Mouse (Mus musculus) T-cell, adult 2 months (primary cell): ENCODE results near the gene Ncoa3.
"Not testable (repeated sequence)": the region's sequence is repeated elsewhere in the genome, so short reads cannot be mapped to it uniquely, and the experiment has no call there.

Experiments used
- DNase-seq: peaks from one replicate; pipeline ENCODE4 v3.0.0; 2022; ENCODE audit warnings: low spot score

The Ncoa3 gene

DNA sequence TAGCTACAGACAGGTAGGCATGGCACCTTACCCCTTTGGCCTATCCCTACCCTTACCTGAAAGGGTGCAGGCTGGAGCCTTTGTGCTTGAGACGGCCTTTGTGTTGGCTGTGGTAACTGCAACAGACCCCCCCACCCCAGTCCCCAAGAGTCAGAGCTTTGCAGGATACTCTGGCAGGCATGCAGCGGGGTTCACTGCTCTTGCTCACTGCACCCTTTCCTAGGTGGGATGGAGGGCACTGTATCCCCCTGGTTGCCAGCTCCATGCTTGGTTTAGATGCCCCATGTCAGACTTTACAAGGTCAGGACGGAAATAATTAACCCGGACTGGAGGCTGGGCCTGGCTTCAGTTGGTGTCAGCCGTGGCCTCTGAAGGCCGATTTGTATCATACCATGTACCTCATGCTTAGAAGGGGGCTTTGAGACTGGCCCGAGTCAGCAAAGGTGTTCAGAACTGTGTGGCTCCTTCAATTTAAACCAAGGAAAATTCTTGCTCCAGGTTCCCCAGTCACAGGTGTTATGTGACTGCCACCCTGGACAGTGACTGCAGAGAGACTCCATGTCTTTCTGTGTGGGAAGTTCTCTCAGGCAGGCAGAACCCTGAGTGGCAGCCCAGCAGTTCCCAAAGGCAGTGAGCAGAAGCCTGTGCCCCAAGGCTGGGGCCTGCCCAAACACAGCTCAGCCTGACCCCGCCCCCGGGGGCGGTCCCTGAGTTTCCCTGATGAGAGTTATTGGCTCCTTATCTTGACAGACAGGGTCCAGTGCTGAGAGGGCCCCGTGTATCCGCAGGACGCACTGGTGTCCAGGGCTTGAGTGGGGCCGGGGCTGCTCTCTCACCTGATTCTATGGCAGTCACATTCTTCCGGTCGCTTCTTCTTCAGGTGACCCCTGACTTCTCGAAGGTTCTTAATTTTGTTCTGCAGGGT lies 87.8 kb downstream of the Ncoa3 start:
- no peak for DNase-seq

- no peak for DNase-seq
These were observed 88.7 kb downstream of the Ncoa3 start for GRCm38 (mm10) chr2:166080967-166081750.

DNA sequence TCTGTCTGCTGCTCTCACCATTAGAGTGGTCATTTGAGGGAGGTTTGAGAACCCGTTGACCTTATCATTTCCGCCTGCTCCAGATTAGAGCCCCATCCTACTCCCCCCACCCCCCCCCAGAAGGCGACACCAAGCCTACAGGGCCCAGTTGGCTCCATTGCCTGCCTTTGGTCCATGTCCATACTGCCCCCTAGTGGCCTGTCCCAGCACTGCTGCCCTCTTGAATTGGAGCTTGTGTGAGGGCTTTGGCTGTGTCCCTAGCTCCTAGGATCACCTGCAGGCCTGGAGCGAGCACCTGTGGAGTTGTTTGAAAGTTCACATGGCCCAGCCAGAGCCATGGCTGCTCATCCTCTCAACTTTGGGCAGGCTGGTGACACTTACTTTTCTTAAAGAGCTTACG lies 89.8 kb downstream of the Ncoa3 start:
- peak; percentile 63 for DNase-seq

DNA sequence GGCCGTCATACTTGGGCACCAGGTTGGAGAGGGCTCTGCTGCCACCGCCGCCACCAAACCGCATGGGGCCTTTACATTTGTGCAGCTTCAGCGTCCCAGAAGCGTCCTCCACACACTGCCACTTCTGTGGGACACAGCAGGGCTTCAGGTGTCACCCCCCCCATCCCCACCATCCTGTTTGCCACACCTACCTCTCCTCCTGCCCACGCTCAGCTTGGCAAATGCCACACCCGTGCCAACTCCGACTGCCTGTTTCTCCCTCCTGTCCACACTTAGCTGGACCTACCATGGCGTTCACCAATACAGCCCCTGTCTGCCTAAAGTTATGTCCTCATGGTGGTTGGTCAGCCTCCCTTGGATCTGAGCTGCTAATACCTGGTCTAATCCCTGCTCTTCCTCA lies 90.2 kb downstream of the Ncoa3 start:
- no peak for DNase-seq

DNA sequence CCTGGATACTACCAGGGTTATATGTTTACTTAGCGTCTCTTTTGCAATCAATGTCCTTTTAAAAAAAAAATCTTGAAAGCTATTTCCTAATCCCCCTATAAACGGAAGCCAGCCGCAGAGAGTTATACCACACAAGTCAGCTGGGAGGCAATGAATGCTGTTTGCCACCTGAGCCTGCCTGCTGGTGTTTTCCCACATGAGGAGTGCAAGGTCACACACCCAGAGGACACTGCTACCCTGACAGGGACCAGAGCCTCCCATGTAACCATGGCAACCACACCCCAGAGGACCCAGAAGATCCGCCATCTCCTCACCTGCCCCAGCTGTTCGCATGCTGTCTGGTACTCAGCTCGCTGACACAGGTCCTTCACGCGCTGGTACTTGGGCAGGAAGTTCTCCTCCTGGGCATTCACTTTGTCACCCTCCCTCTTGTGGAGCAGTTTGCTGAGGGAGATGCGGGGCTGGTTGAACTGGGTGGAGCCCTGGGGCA lies 91.2 kb downstream of the Ncoa3 start:
- no peak for DNase-seq

DNA sequence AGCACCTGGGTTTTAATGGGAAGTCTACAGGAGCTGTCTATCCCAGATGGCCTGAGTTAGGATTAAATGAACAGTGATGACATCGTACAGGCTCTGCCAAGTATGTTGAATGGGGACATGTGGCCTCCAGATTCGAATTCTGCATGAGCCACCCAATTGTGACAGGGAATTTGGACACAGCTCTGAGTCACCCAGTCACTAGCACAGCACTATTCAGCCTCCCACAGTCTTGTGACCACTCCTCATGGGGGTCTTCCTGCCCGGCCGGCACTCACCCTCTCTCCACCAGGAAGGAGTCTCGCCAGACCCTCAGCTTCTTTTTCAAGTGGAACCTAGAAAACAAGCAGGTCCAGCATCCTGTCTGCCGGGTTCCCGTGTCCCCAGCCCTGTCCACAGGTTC lies 91.7 kb downstream of the Ncoa3 start:
- no peak for DNase-seq

DNA sequence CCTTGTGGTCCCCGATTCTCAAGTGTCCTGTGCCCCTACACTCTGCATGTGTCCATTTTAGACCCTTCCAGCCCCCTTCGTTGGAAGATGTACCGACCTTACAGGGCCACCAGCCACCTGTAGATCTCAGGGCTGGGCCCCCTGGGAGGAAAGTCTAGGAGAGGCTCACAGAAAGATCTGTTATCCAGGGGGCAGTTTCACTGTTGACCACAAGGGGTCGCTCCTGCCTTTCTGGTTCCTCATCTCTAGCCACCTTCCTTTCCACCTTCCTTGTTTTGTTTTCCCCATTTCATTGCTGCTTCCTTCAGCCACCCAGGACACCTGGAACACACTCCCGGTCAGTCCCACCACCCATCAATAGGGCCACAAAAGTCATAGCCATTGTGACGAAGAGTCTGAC lies 92.5 kb downstream of the Ncoa3 start:
- DNase-seq = not testable (repeated sequence)

GRCm38 (mm10) chr2:166085780-166086179 lies 93.3 kb downstream of the Ncoa3 start:
- no peak for DNase-seq

DNA sequence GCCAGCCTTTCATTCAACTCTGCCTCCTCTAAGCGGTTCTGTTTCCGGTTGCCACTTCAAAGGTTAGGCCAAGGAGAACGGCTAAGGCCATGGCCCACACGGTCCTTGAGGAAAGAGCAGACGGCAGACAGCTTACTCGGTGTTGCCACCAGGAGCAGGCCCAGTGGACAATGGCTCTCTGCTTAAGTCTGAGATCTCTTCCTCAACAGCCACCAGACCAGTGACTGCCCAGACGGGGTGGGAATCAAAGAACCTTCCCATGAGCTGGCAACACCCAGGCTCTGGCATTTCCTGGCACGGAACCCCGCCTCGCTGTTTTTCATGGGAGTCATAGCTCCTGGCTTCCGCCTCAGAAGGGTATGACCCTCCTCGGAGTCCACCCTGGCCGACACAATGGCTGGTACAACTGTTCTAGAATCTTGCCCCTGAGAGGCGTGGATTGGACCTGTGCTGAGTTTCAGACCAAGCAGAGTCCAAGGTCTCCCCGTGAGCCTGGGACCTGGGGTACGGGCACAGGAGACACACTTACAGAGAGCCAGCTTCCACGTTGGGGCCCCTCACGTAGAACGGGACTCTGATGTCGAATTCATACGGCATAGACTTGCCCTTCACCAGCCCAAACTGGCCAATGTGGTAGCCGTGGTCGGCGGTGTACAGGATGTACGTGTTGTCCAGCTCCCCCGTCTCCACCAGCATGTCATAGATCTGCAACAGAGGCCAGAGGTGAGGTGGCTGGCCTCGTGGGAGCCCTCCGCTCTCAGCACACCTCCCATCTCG lies 94.2 kb downstream of the Ncoa3 start:
- no peak for DNase-seq

DNA sequence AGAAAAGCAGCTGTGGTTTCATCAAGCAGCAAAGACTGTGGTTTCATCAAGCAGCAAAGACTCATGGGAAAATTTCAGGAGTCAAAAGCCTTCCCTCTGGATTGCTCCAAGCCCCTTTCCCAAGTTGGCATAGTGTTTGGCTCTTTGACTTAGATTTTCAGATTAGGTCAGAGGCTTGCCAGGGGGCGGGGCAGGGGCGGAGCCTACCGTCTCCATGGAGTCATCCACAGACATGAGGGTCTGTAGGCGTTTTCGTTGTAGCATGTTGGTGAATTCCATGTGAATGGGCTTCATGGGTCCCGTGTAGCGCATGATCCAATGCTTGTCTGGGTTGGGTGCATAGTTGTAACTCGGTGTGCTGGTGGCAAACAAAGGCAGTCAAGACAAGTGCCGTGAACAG lies 96.6 kb downstream of the Ncoa3 start:
- no peak for DNase-seq

DNA sequence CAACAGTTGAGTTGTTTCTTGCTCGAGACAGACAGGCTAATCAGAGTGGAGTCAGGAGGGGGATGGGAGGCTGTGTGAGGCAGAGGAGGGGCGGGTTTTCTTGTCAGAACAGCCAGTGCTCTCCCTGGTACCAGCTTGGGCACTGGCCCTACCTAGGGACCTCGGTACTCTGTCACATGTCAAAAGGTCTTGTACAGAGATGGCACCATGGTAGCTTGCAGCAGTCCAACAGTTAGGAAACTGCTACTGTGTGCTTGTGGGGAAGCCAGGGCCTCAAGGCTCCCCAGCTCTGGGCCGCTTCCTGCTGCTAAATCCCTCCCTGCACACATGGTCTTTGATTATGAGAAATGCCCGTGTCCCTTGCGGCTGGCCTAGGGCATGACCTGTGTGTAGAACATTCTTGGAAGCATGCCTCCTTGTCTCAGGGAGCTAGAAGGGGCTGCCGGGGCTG lies 97.7 kb downstream of the Ncoa3 start:
- no peak for DNase-seq

GRCm38 (mm10) chr2:166091599-166091998 lies 99.2 kb downstream of the Ncoa3 start:
- DNase-seq = no peak

DNA sequence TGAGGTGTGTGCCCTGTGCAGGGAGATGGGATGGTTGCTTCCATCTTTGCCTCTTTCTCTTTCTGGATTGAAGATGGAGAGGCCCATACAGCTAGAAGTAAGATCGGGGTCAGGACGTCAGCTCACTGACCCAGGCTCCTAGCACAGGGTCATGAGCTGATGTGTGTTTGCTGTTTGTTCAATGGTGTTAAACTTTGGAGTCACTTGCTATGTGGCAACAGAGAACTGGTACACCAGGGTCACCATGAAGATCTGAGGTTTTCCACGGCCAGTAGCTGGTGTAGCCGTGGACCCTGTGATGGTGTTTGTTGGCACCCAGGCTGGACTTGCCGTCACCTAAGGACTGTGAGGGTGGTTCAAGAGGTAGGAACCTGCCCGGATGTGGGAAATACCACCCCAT lies 100.0 kb downstream of the Ncoa3 start:
- no peak for DNase-seq

DNA sequence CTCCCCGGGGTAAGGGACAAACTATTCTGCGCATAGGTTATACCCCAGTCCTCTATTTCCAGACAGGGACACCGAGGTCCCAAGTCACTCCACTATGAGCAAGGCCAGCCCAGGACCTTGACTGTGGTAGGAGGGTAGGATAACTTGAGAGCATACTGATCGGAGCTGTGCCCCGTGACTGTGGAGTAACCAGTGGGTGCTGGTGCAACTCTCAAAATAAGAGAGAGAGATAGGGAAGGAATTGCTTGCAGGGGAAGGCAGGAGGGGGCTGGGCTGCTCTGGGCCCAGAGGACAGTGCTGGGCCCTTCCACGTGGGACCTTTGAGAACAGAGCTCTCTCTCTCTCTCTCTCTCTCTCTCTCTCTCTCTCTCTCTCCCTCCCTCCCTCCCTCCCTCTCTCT lies 103.9 kb downstream of the Ncoa3 start:
- DNase-seq = no peak

- DNase-seq = no peak
These were observed 104.4 kb downstream of the Ncoa3 start for GRCm38 (mm10) chr2:166096834-166097233.

DNA sequence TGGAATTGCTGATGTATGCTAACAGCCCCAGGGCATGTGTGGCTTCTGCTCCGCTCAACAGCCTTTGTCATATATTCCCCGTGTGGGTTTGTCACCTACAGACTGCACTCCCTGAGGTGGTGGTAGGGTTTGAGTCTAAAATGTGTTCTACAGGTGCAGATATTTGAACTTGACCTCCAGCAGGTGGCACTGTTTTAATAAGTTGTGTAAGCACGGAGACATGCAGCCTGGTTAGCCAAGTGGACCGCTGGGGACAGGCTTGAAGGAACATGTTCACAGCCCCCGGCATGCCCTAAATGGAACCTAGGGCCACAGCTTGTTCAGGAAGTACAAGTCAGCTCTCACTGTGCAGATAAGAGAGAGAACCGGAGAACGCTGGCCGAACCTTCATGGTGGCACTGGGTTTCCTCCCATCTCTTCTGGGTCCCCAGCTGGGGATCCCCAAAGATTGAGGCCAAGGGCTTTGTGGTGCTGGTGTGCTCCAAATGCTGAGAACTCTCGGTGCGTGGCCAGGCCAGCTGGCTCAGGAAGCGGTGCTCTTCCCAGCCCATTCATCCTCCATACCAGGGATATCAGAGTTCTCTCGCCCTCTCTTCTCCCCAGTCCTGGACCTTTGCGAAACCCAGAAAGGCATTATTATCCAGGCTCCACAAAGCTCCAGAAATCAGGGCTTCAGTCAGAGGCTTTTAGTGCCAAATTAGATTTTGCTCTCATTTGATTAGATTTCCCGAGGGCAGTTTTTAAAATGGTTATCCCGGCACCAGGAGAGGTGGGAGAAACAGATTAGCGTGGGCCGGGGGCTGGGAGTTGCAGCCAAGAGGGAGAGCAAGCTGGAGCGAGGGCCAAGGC lies 105.2 kb downstream of the Ncoa3 start:
- no peak for DNase-seq

DNA sequence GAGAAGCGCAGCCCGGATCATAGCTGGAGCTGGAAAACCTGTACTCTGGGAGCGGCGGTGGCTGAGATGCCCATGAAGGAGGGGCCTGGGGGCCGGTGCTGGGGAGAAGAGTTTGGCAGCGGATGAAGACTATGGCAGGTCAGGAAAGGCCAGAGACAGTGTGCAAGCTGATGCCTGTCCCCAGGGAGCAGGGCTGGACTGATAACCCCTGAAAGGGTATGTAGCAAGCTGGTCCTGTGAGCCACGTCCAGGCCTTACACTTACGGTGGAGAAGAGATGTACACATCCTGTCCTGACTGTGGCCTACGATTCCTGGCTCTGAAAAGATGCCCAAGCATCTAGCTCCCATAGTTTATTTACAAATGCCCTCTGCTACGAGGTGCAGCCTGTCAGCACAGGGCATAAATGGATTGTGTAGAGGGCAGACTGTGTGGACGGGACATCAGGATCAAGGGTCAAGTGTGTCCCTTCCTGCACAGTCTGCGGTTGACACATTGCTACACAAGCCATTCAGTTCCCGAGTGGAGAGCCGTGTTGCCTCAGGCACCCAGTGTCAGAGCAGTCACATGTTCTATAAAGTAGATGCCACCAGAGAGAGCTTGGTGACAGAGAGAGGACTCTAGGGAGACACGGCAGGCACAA lies 106.0 kb downstream of the Ncoa3 start:
- DNase-seq = no peak

GRCm38 (mm10) chr2:166100309-166101262 lies 108.2 kb downstream of the Ncoa3 start:
- no peak for DNase-seq

GRCm38 (mm10) chr2:166102893-166103292 lies 110.5 kb downstream of the Ncoa3 start:
- DNase-seq = no peak

DNA sequence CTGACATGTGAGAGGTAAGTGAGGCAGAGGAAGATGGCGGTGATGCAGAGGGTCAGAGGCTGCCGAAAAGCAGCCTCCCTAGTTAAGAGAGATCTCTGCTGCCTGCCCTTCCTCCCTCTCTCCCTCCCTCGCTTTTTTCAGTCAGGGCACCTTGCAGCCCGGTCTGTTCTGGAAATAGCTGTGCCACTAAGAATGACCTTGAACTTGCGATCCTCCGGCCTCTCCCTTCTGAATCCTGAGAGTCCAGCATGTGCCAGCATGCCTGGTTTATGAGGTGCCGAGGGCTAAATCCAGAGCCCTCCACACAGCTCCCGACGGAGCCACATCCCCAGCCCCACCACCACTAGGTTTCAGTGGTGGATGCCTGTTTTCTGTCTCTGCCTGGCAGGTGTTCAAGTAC lies 113.5 kb downstream of the Ncoa3 start:
- DNase-seq = no peak
